Mouse (Mus musculus) forebrain, embryonic 13.5 days (tissue): ENCODE measurements around the gene Cacnb3. TPM values are rescaled to one million over a fixed set of nuclear protein-coding genes. Genes with fewer than 3 reads are reported as not detected.
A peak's percentile ranks its signal among the peaks of the same experiment; 100 is the strongest.

Source experiments
- ATAC-seq: fragments of 200-750 bp; cut with Nextera tagmentation; 2 replicates; pipeline ENCODE4 v1.8.0; 2017
- H3K27ac ChIP-seq: fragments of 300-500 bp; sonication (generic); 2 replicates; pipeline ENCODE4 v1.5.1; 2015; ENCODE audit warnings: inconsistent platforms, mild to moderate bottlenecking, moderate library complexity
- H3K27me3 ChIP-seq: fragments of 300-500 bp; sonication (generic); 2 replicates; pipeline ENCODE4 v1.6.1; 2015; ENCODE audit warnings: mild to moderate bottlenecking, inconsistent platforms
- H3K36me3 ChIP-seq: fragments of 300-500 bp; sonication (generic); 2 replicates; pipeline ENCODE4 v1.6.1; 2015; ENCODE audit warnings: mild to moderate bottlenecking, inconsistent platforms; ENCODE audit not compliant: poor library complexity, severe bottlenecking
- H3K4me1 ChIP-seq: fragments of 300-500 bp; sonication (generic); 2 replicates; pipeline ENCODE4 v1.6.1; 2015; ENCODE audit warnings: inconsistent platforms
- H3K4me2 ChIP-seq: fragments of 300-500 bp; sonication (generic); 2 replicates; pipeline ENCODE4 v1.6.1; 2015; ENCODE audit warnings: inconsistent platforms, mild to moderate bottlenecking, moderate library complexity
- H3K4me3 ChIP-seq: fragments of 300-500 bp; sonication (generic); 2 replicates; pipeline ENCODE4 v1.5.1; 2015; ENCODE audit warnings: mild to moderate bottlenecking, inconsistent platforms
- H3K9ac ChIP-seq: fragments of 300-500 bp; sonication (generic); 2 replicates; pipeline ENCODE4 v1.6.1; 2015; ENCODE audit warnings: mild to moderate bottlenecking, inconsistent platforms
- H3K9me3 ChIP-seq: fragments of 300-500 bp; sonication (generic); replicated peaks from 2 replicates; pipeline ENCODE4 v1.6.1; 2016; ENCODE audit warnings: inconsistent platforms
- WGBS: fragments of 180-500 bp; shearing (Covaris S2); methylation state at CpG from one replicate; pipeline ENCODE4 v1.1.7; 2015; 5-methylcytosine and 5-hydroxymethylcytosine counted together
- polyA plus RNA-seq: library from polyadenylated mRNA; unstranded; fragments of >200 nt; fragmentation: Nextera tagmentation; extraction: Ambion mirVana; gene quantifications from 2 replicates; pipeline ENCODE4 v1.2.1, GENCODE M21; 2015

Gene Cacnb3
- polyA plus RNA-seq, 1 experiment from 2014 or later, result 82.1 TPM

DNA sequence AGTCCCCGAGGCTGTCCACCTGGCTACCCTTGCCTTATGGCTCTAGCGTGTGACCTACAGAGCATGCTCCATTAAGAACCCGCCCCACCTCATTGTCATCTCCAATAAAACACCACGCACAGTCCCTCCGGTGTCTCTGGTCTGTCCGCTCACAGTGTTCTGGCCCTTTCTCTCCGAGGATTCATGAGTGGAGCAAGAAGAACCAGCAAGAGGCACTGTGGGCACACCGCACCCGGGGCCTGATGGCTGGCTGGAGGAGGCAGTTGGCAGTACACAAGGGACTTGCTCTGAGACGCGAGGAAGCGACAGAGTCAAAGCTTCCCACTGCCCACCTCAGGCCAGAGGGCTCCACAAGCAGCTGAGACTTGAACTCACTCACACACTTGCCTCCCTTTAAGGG lies 13.8 kb downstream of the Cacnb3 start:
- H3K9ac ChIP-seq, result no peak overlapping the region
- H3K4me2 ChIP-seq, result no peak overlapping the region
- H3K4me3 ChIP-seq, result no peak overlapping the region
- WGBS, result 89% methylated on average over 12 of the region's 12 CpGs
- peaks cover 99% of the 10 kb centered on the region for H3K36me3 ChIP-seq
- H3K27ac ChIP-seq, result 0 out of 2 replicates have a peak overlapping the region, but pooled peaks have one; percentile 15
- ATAC-seq, result no peak
- no peaks in the 10 kb centered on the region for H3K4me1 ChIP-seq
- no peaks in the 10 kb centered on the region for H3K27me3 ChIP-seq
- H3K9me3 ChIP-seq, result no peaks in the 10 kb centered on the region

DNA sequence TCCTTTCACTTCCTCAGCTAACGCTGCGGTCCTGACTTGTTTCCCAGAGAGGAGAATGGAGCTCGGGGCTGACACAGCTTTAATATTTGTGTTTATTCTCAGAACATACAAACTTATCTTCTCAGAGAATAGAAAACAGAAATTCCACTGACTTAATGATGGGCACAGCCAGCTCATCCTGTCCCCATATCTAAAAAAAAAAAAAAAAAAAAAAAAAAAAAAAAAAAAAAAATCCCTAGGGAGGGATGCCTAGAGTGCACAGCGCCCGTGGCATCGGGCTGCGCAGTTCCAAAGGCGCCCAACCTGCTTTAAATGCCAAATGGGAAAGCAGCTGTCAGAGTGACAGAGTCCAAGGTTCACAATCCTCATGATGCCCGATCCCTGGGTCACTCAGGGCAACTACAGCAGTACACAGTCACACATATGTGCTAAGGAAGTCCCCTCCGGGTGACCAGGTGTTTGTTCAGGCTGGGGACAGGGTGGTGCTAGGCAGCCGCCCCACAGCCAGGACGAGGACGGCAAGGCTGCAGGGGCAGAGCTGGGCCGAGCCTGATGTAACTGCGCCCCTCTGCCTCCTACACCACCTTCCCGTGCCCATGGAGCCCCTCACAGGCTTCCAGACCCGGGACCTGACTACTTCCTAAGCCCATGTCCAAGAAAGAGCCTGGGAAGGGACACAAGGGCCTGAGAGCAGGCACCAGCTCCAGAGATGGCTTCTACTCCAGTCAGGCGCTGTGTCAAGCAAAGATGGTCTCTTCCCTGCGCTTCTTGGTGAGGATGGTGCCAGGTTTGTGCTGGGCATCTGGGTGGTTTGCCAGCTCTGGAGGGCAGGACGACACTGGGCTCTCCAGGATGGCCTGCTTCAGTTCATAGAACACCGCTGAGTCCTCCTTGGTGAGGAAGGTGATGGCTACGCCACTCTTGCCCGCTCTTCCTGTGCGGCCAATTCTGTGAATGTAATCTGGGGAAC lies 14.7 kb downstream of the Cacnb3 start:
- Histone ChIP-seq H3K27ac (no peak overlapping the region), H3K4me2 (no peak overlapping the region), H3K9me3 (no peaks in the 10 kb centered on the region), H3K9ac (no peak overlapping the region), H3K4me1 (no peaks in the 10 kb centered on the region), H3K27me3 (no peaks in the 10 kb centered on the region), H3K4me3 (no peak overlapping the region), H3K36me3 (peaks cover 99% of the 10 kb centered on the region)
- peak; percentile 44 for ATAC-seq
- WGBS, result 90% methylated on average over 24 of the region's 24 CpGs

DNA sequence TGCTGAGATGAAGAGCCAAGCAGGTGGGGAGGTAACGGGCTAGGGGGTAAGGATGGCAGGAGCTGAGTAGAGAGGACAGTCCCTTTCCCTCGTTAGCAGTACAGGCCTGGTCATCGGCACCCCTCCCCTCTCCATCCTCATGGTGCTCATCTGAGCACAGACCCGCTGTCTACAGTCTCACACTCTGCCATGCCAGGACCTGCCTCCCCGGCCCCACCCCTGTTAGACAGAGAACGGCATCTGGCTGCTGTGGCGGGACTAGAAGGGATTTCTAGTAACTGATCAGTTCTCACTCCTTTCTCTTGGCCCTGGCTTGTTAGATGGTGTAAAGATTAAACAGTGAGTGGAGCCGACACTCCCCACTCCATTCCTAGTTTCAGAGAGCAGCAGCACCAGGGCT lies 16.1 kb downstream of the Cacnb3 start:
- peaks cover 99% of the 10 kb centered on the region for H3K36me3 ChIP-seq
- WGBS, result 81% methylated on average over 8 of the region's 8 CpGs
- no peak for ATAC-seq
- no peaks in the 10 kb centered on the region for H3K4me1 ChIP-seq
- H3K4me3 ChIP-seq, result no peak overlapping the region
- no peaks in the 10 kb centered on the region for H3K27me3 ChIP-seq
- no peak overlapping the region for H3K27ac ChIP-seq
- H3K9ac ChIP-seq, result no peak overlapping the region
- no peaks in the 10 kb centered on the region for H3K9me3 ChIP-seq
- H3K4me2 ChIP-seq, result no peak overlapping the region

DNA sequence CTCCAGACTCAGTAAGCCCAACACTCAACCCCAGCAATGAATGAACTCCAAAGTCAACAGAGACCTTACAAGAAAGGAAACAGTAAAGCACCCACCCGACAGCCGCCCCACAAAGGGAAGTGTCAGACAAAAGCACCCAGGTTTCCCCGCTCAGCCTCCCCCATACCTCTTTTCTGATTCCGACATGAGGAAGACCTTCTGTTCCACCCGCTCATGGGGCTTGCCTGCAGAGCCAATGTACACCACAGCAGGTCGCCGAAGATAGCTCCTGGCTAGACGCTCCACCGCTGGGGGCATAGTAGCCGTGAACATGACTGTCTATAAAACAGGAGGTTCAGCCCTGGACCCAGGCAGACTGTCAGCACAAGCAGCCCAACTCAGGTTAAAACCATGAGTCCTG lies 16.7 kb downstream of the Cacnb3 start:
- no peaks in the 10 kb centered on the region for H3K4me1 ChIP-seq
- H3K9me3 ChIP-seq, result no peaks in the 10 kb centered on the region
- ATAC-seq, result no peak
- WGBS, result 91% methylated on average over 10 of the region's 10 CpGs
- no peaks in the 10 kb centered on the region for H3K27me3 ChIP-seq
- H3K9ac ChIP-seq, result no peak overlapping the region
- no peak overlapping the region for H3K27ac ChIP-seq
- H3K36me3 ChIP-seq, result peaks cover 99% of the 10 kb centered on the region
- H3K4me3 ChIP-seq, result no peak overlapping the region
- H3K4me2 ChIP-seq, result no peak overlapping the region

DNA sequence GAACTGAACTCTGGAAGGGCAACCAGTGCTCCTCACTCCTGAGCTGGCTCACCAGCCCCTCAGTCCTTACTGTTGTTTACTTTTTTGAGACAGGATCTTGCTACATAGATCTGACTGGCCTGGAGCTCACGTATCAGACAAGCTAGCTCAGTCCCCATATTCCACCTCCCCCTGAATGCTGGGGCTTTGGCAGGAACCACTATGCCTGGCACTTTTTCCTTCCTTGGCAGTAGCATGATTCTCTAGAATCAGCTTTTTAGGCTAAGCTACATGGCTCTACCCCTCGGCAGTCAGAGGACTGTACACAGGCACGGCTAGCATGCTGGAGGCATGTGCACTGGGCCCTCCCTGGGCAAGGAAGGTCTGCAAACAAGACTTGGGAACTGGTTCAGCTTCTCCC lies 17.4 kb downstream of the Cacnb3 start:
- Histone ChIP-seq H3K4me2 (no peak overlapping the region), H3K9me3 (no peaks in the 10 kb centered on the region), H3K27ac (no peak overlapping the region), H3K36me3 (peaks cover 99% of the 10 kb centered on the region), H3K4me1 (no peaks in the 10 kb centered on the region), H3K9ac (no peak overlapping the region), H3K4me3 (no peak overlapping the region), H3K27me3 (no peaks in the 10 kb centered on the region)
- WGBS, result 91% methylated on average over 3 of the region's 3 CpGs
- no peak for ATAC-seq

DNA sequence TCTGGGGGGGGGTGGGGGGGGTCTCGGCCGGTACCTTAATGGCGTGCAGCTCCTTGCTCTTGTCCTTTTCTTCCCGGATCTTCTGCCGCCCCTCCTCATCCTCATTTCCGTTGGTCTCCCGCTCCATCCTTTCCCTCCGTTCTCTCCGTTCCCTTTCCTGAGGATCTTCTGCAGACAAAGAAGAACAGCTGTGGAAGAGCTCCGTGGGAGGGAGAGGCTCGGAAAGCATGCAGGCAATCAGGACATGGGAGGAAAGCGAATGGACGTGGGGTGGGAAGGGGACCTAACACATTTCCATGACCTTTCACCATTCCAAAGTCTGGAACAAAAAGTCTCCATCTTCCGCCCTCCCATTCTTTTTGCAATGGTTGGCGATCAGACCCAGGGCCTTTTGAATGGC lies 20.8 kb downstream of the Cacnb3 start:
- H3K9ac ChIP-seq, result no peak overlapping the region
- 89% methylated on average over 15 of the region's 15 CpGs for WGBS
- no peak overlapping the region for H3K4me2 ChIP-seq
- H3K36me3 ChIP-seq, result peaks cover 99% of the 10 kb centered on the region
- ATAC-seq, result no peak
- no peak overlapping the region for H3K4me3 ChIP-seq
- H3K9me3 ChIP-seq, result no peaks in the 10 kb centered on the region
- H3K4me1 ChIP-seq, result no peaks in the 10 kb centered on the region
- no peak overlapping the region for H3K27ac ChIP-seq
- H3K27me3 ChIP-seq, result no peaks in the 10 kb centered on the region

DNA sequence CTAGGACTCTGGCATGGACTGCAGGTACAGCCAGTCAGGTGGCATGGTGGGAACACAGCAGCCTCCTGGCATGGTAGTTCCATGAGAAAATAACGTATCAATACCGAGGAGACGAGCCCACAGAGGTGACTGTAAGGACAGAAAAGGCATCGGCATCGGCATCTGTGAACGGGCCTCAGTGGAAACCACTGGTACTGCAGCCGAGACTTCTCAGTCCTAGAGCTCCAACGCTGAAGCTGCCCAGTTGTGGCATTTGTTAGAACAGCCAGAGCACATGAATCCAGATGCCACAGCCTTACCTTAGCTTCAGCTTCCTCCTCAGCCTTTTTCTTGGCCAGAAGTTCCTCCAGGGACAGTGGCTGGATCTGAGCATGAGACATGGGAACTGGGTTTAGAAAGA lies 21.5 kb downstream of the Cacnb3 start:
- H3K27ac ChIP-seq, result no peak overlapping the region
- no peak overlapping the region for H3K9ac ChIP-seq
- ATAC-seq, result no peak
- no peaks in the 10 kb centered on the region for H3K9me3 ChIP-seq
- WGBS, result 96% methylated on average over 8 of the region's 8 CpGs
- no peak overlapping the region for H3K4me2 ChIP-seq
- no peak overlapping the region for H3K4me3 ChIP-seq
- peaks cover 99% of the 10 kb centered on the region for H3K36me3 ChIP-seq
- H3K4me1 ChIP-seq, result no peaks in the 10 kb centered on the region
- no peaks in the 10 kb centered on the region for H3K27me3 ChIP-seq

DNA sequence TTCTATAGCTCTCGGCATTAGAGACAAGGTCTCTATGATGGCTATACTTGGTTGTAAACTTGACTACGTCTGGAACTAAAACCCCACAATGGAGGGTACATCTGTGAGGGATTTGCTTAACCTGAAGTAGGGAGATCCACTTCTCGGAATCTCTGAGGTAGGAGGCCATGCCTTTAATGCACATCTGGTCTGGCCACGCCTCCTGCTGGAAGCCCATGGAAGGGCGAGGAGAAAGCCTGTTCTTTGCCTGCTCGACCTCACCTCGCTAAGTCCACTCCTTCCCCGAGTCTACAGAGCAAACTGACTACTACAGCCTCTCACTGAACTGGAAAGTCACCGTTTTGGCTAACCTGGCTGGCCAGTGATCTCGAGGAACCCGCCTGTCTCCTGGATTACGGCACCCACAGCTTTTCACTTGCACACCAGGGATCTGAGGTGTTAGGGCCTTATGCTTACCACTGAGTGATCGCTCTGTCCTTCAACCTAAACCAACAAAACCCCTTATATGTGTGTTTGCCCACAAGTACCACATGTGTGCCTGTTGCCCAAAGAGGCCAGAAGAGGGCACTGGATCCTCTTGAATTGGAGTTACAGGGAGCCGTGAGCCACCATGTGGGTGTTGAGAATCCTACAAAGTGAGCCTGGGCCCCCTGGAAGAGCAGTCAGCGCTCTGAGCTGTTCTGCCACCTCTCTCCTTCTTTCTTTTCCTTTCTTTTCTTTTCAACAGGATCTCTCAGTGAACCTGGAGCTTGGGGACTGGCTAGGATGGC lies 26.5 kb downstream of the Cacnb3 start:
- 86% methylated on average over 15 of the region's 15 CpGs for WGBS
- Histone ChIP-seq H3K4me1 (peaks cover 11% of the 10 kb centered on the region), H3K27ac (no peak overlapping the region), H3K9ac (no peak overlapping the region), H3K4me3 (no peak overlapping the region), H3K27me3 (no peaks in the 10 kb centered on the region), H3K4me2 (no peak overlapping the region), H3K36me3 (peaks cover 79% of the 10 kb centered on the region), H3K9me3 (no peaks in the 10 kb centered on the region)
- no peak for ATAC-seq

DNA sequence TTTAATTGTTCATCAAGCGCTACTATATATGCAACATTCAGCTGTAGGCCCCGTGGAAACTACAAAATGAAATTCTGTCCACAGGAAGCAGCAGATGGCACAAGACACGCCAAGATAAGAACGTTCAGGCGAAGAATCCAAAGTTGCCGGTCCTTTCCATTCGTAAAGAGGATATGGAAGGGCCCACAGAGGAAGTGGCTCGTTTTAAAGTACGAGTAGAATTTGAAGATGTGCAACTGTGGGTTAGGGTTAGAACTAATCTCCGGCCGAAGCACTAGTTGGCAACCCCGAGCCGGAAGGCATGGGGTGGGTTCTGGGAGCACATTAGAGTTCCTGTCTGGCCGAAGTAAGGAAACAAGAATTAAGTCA lies 31.5 kb downstream of the Cacnb3 start:
- Histone ChIP-seq H3K4me2 (peak overlapping the region; percentile 85), H3K27ac (peak overlapping the region; percentile 85), H3K9ac (peak overlapping the region; percentile 94), H3K9me3 (no peaks in the 10 kb centered on the region), H3K4me3 (peak overlapping the region; percentile 89), H3K36me3 (peaks cover 30% of the 10 kb centered on the region), H3K27me3 (no peaks in the 10 kb centered on the region), H3K4me1 (peaks cover 11% of the 10 kb centered on the region)
- ATAC-seq, result no peak
- 2% methylated on average over 14 of the region's 14 CpGs for WGBS

DNA sequence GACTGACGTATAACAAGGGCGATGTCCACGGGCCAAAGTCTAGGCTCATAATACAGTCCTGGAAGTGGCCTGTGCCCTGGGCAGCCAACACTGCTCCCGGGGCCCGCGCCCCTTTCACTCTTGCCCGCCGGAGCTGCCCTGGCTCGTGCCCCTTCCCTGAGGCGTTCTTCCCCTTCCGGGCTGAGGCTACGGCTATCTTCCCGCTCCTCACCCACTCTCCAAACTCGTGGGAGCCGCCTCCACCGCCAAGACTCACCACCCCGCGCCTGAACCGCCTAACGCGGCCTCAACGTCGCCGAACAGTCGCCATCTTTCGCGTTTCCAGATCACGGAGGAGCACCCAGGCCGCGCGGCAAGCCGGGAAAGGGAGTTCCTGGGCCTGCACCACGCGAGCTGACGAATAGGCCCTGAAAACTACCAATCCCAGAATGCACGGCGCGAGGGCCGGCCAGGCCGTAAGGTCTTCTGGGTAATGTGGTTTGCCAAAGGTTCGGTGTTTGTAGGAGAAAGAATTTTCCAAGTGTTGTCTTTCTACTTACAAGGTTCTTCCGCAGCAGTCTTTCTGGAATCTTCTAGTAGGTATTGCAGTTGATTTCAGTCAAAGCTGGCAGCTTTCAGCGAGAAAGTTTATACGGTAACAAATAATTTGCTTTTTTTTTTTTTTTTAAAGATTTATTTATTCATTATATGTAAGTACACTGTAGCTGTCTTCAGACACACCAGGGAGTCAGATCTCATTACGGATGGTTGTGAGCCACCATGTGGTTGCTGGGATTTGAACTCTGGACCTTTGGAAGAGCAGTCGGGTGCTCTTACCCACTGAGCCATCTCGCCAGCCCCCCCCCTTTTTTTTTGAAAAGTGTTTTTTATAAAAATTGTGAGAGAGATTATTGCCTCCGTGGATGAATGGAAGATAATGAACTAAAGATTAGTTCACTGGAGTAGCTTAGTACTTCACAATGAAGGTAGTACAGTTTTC lies 32.2 kb downstream of the Cacnb3 start, which contains the start of gene Ddx23:
Gene Ddx23 (minus strand): TSS at position 328 of the 979 bp plus-strand sequence.
- Histone ChIP-seq H3K27ac (peak within 1 kb of the TSS; percentile 85), H3K4me2 (peak within 1 kb of the TSS; percentile 85), H3K36me3 (peaks cover 23% of the 10 kb centered on the region), H3K4me1 (peaks cover 11% of the 10 kb centered on the region), H3K9me3 (no peaks in the 10 kb centered on the region), H3K9ac (peak within 1 kb of the TSS; percentile 94), H3K27me3 (no peaks in the 10 kb centered on the region), H3K4me3 (peak within 1 kb of the TSS; percentile 89)
- peak; percentile 97 for ATAC-seq
- WGBS, result 4% methylated on average over 45 of the region's 48 CpGs

DNA sequence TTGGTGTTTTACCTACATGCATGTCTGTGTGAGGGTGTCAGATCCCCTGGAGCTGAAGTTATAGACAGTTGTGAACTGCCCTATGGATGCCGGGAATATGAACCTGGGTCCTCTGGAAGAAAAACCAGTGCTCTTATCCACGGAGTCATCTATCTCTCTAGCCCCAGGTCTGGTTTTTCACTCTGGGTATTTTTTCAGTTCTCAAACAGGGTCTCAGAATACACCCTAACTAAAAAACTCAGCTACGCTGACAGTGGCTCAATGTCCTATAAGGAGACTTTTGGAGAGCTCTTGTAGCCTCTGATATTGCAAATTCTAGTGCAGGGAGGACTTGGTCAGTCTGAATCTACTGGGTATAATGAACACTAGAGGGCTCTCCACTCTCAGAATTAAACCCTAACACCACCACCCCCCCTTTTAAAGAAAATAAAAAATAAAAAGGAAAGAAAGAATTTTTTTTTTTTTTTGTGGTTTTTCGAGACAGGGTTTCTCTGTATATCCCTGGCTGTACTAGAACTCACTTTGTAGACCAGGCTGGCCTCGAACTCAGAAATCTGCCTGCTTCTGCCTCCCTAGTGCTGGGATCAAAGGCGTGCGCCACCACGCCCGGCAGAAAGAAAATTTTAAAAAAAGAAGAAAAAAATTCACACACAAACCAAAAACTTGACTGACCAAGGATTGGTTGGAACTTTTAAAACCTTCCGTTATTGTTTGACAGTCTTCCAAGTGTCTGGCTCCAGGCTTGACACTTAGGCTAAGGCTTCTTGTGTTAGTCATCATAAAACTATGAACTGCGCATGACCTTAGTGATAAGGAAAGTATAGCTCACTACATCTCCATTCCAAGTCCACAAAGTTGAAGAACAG lies 33.6 kb downstream of the Cacnb3 start:
- Histone ChIP-seq H3K4me2 (no peak overlapping the region), H3K4me1 (peaks cover 11% of the 10 kb centered on the region), H3K27me3 (no peaks in the 10 kb centered on the region), H3K9me3 (no peaks in the 10 kb centered on the region), H3K36me3 (peaks cover 9% of the 10 kb centered on the region; the same call in 1 of the 2 replicates), H3K4me3 (no peak overlapping the region), H3K27ac (no peak overlapping the region), H3K9ac (no peak overlapping the region)
- WGBS, result 82% methylated on average over 11 of the region's 11 CpGs
- no peak for ATAC-seq
